Mouse (Mus musculus) stomach, embryonic 14.5 days (tissue): ENCODE results near the gene Ugt1a2. TPM values are rescaled to one million over a fixed set of nuclear protein-coding genes. Genes with fewer than 3 reads are reported as not detected.
"Not testable (repeated sequence)": the region's sequence is repeated elsewhere in the genome, so short reads cannot be mapped to it uniquely, and the experiment has no call there.

Source experiments
- ATAC-seq: fragments of 200-750 bp; cut with Nextera tagmentation; 2 replicates; pipeline ENCODE4 v1.8.0; 2017; ENCODE audit warnings: low read depth, moderate TSS enrichment; ENCODE audit not compliant: insufficient number of reproducible peaks, insufficient read depth, low FRiP score
- H3K27ac ChIP-seq: fragments of 300-500 bp; sonication (generic); 2 replicates; pipeline ENCODE4 v1.5.1; 2014; ENCODE audit warnings: mild to moderate bottlenecking, low read length, moderate library complexity, mixed read lengths
- H3K27me3 ChIP-seq: fragments of 300-500 bp; sonication (generic); 2 replicates; pipeline ENCODE4 v1.6.1; 2014; ENCODE audit warnings: low read length, control low read depth, mixed read lengths; ENCODE audit not compliant: control insufficient read depth, insufficient read depth
- H3K36me3 ChIP-seq: fragments of 300-500 bp; sonication (generic); 2 replicates; pipeline ENCODE4 v1.6.1; 2014; ENCODE audit warnings: mild to moderate bottlenecking, control low read depth, low read length, moderate library complexity, mixed read lengths; ENCODE audit not compliant: control insufficient read depth, insufficient read depth
- H3K4me1 ChIP-seq: fragments of 300-500 bp; sonication (generic); 2 replicates; pipeline ENCODE4 v1.6.1; 2014; ENCODE audit warnings: low read length, control low read depth, mixed read lengths; ENCODE audit not compliant: control insufficient read depth, insufficient read depth
- H3K4me2 ChIP-seq: fragments of 300-500 bp; sonication (generic); replicated peaks from 2 replicates; pipeline ENCODE4 v1.6.1; 2014; ENCODE audit warnings: low read depth, low read length, control low read depth
- H3K4me3 ChIP-seq: fragments of 300-500 bp; sonication (generic); 2 replicates; pipeline ENCODE4 v1.5.1; 2014; ENCODE audit warnings: low read depth, low read length, control low read depth
- H3K9ac ChIP-seq: fragments of 300-500 bp; sonication (generic); replicated peaks from 2 replicates; pipeline ENCODE4 v1.6.1; 2014; ENCODE audit warnings: low read depth, mild to moderate bottlenecking, control low read depth, low read length, moderate library complexity, mixed read lengths
- H3K9me3 ChIP-seq: fragments of 300-500 bp; sonication (generic); 2 replicates; pipeline ENCODE4 v1.6.1; 2016; ENCODE audit warnings: low read depth, low read length, control low read depth; ENCODE audit not compliant: control insufficient read depth
- WGBS: fragments of 180-500 bp; shearing (Covaris S2); extraction: QIAGEN DNeasy Blood & Tissue Kit; methylation state at CpG from one replicate; pipeline ENCODE4 v1.1.7; 2014; 5-methylcytosine and 5-hydroxymethylcytosine counted together
- polyA plus RNA-seq: library from polyadenylated mRNA; unstranded; fragments of >200 nt; fragmentation: Nextera tagmentation; extraction: Ambion mirVana; gene quantifications from 2 replicates; pipeline ENCODE4 v1.2.1, GENCODE M21; 2014

Gene Ugt1a2
- polyA plus RNA-seq, result 0.28 and 0.69 TPM in 2 replicates

DNA sequence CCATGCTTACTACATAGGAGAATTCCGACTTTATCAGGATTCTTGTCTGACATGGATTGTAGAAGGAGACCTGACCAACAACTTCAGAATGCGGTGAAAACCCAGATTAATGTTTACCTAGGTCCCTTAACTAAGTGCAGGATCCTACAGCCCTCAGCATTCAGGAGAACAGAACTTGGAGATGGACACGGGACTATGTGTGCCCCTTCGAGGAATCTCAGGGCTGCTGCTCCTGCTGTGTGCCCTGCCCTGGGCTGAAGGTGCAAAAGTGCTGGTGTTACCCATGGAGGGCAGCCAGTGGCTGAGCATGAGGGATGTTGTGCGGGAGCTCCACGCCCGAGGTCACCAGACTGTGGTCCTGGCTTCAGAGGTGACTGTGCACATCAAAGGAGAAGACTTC, at the start of gene Ugt1a2:
Ugt1a2 (plus strand) TSS at position 146 of the 400 bp plus-strand sequence.
- Histone ChIP-seq H3K27ac (no peak within 1 kb of the TSS), H3K9me3 (no peaks in the 10 kb centered on the region; the same call in 1 of the 2 replicates), H3K9ac (no peak within 1 kb of the TSS), H3K36me3 (no peaks in the 10 kb centered on the region), H3K4me2 (no peak within 1 kb of the TSS), H3K4me1 (no peaks in the 10 kb centered on the region), H3K4me3 (no peak within 1 kb of the TSS), H3K27me3 (no peaks in the 10 kb centered on the region)
- 66% methylated on average over 7 of the region's 7 CpGs for WGBS
- no peak for ATAC-seq

GRCm38 (mm10) chr1:88158430-88158829, 42.0 kb upstream of the Ugt1a2 start:
- no peak for ATAC-seq
- Histone ChIP-seq H3K4me2 (no peak overlapping the region), H3K27ac (no peak overlapping the region), H3K36me3 (no peaks in the 10 kb centered on the region), H3K4me3 (no peak overlapping the region), H3K27me3 (no peaks in the 10 kb centered on the region), H3K9me3 (no peaks in the 10 kb centered on the region), H3K4me1 (no peaks in the 10 kb centered on the region), H3K9ac (no peak overlapping the region)
- 60% methylated on average over 2 of the region's 2 CpGs for WGBS

- H3K4me2 ChIP-seq, result no peak within 1 kb of the TSS
- no peak within 1 kb of the TSS for H3K27ac ChIP-seq
- no peaks in the 10 kb centered on the region for H3K4me1 ChIP-seq
- H3K4me3 ChIP-seq, result no peak within 1 kb of the TSS
- ATAC-seq, result no peak
- no peaks in the 10 kb centered on the region for H3K36me3 ChIP-seq
- H3K9ac ChIP-seq, result no peak within 1 kb of the TSS
- no peaks in the 10 kb centered on the region for H3K9me3 ChIP-seq
- H3K27me3 ChIP-seq, result no peaks in the 10 kb centered on the region
- WGBS, result 76% methylated on average over 5 of the region's 5 CpGs
These were observed 34.7 kb upstream of the Ugt1a2 start, which contains the start of gene Ugt1a5 for GRCm38 (mm10) chr1:88165711-88166110. TSS of gene Ugt1a5 (plus strand) at chr1:88166012.

DNA sequence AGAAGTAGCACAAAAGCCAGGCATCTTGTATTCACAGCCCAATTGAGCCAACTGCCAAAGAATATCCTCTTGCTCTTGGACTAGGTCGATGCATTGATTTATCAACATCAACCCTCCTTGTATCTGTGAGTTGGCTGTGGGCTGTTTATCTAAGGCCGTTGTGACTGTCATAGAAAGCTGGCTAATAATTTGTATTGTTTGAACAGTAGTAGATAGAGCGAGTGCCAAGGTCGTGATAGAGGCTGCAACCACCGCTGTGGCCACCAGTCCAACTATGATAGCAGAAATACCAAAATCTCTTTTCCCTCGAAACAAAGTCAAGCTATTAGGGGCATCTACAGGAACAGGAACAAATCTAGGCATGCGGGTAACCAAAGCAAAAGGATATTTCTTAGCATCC, 28.2 kb upstream of the Ugt1a2 start:
- H3K27ac ChIP-seq, H3K4me3 ChIP-seq, ATAC-seq, H3K36me3 ChIP-seq, H3K9me3 ChIP-seq, H3K4me2 ChIP-seq, H3K9ac ChIP-seq, H3K27me3 ChIP-seq, H3K4me1 ChIP-seq: not testable (repeated sequence)
- 83% methylated on average over 5 of the region's 7 CpGs for WGBS

DNA sequence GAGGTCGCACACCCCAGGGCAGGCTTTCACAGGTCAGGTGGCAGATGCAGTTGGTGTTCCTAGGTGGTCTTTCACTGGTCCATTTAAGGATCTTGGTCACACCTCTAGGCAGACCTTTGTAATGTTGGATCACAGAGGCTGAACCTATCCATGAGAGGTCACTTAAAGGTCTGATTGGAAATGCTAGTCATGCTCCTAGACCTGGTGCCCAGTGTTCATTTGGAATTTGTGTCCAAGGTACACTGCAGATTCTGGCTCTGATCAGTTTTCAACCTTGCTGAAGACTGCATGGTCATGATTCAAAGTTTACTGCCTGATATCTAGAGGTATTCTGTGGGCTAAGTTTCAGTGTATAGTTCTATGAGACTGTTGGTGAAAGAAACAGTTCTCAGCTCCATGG, 20.7 kb upstream of the Ugt1a2 start:
- H3K4me2 ChIP-seq, result no peak overlapping the region
- H3K9ac ChIP-seq, result no peak overlapping the region
- H3K4me1 ChIP-seq, result no peaks in the 10 kb centered on the region
- H3K9me3 ChIP-seq, result peaks cover 17% of the 10 kb centered on the region
- no peak for ATAC-seq
- no peaks in the 10 kb centered on the region for H3K36me3 ChIP-seq
- H3K27me3 ChIP-seq, result no peaks in the 10 kb centered on the region
- H3K4me3 ChIP-seq, result no peak overlapping the region
- H3K27ac ChIP-seq, result no peak overlapping the region
- WGBS, result 93% methylated on average over 1 of the region's 1 CpGs

GRCm38 (mm10) chr1:88186325-88186935, 14.0 kb upstream of the Ugt1a2 start:
- ATAC-seq, result no peak
- no peak overlapping the region for H3K27ac ChIP-seq
- no peaks in the 10 kb centered on the region for H3K4me1 ChIP-seq
- WGBS, result 81% methylated on average over 5 of the region's 5 CpGs
- H3K27me3 ChIP-seq, result no peaks in the 10 kb centered on the region
- no peak overlapping the region for H3K4me3 ChIP-seq
- no peaks in the 10 kb centered on the region for H3K36me3 ChIP-seq
- H3K4me2 ChIP-seq, result no peak overlapping the region
- no peak overlapping the region for H3K9ac ChIP-seq
- H3K9me3 ChIP-seq, result no peaks in the 10 kb centered on the region

DNA sequence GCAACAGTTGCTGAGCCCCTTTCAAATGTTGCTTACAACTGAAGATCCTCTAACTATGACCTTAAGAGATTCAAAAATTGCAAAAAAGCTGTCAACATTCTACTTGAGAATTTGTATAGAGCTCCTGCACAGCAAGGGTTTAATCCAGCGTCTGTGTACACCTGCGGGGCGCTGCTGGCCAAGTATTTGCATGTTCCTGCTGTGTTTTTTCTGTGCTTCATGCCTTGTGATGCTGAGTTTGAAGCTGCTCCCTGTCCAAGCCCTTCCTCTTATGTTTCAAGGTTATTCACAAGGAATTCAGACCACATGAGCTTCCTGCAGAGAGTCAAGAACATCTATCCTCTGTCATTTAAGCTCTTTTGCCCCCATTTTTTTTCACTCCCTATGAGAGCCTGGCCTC, 8.3 kb upstream of the Ugt1a2 start:
- Histone ChIP-seq H3K9ac (no peak overlapping the region), H3K27me3 (no peaks in the 10 kb centered on the region), H3K4me3 (no peak overlapping the region), H3K27ac (no peak overlapping the region), H3K4me2 (no peak overlapping the region), H3K36me3 (no peaks in the 10 kb centered on the region), H3K9me3 (no peaks in the 10 kb centered on the region), H3K4me1 (no peaks in the 10 kb centered on the region)
- WGBS, result 67% methylated on average over 3 of the region's 3 CpGs
- ATAC-seq, result no peak

DNA sequence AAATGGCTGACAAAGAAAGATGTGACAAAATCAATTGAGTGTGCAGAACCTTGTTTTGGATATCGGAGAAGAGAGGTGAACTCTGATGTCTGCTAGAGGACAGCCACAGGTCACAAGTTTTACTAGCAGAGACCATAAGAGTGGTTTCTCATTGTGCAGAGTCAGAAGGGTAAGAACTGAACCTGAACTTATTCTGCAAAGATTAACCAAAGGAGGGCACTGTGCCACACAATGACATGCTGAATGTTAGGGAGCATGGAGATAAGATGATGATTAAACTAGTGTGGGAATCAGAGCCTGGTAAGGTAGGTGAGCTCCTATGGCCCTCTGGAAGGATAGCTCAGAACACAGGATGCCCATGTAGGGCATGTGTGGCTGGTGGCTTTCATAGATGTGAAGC, 4.7 kb upstream of the Ugt1a2 start:
- H3K9me3 ChIP-seq, result no peaks in the 10 kb centered on the region
- no peak overlapping the region for H3K9ac ChIP-seq
- H3K4me1 ChIP-seq, result no peaks in the 10 kb centered on the region
- no peak for ATAC-seq
- no peaks in the 10 kb centered on the region for H3K36me3 ChIP-seq
- H3K27ac ChIP-seq, result no peak overlapping the region
- no peaks in the 10 kb centered on the region for H3K27me3 ChIP-seq
- 82% methylated on average over 1 of the region's 1 CpGs for WGBS
- H3K4me2 ChIP-seq, result no peak overlapping the region
- no peak overlapping the region for H3K4me3 ChIP-seq

DNA sequence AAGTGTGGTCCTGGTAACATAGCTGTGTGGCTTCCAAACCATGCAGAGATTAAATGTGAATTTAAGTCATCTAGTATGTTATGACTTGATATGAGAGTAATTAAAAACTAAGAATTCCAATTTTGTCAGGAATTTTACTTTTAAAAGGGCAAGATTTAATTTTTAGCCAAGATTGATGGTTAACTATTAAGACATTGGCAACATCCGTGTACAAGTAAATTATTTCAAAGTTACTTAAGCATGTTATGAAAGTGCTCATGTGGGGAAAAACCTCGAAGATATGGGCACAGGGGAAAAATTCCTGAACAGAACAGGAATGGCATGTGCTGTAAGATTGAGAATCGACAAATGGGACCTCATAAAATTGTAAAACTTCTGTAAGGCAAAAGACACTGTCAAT, 3.0 kb upstream of the Ugt1a2 start:
- Histone ChIP-seq H3K4me1 (no peaks in the 10 kb centered on the region), H3K27ac (no peak overlapping the region), H3K4me2 (no peak overlapping the region), H3K36me3 (no peaks in the 10 kb centered on the region), H3K9ac (no peak overlapping the region), H3K4me3 (no peak overlapping the region), H3K9me3 (no peaks in the 10 kb centered on the region), H3K27me3 (no peaks in the 10 kb centered on the region)
- WGBS, result 76% methylated on average over 3 of the region's 3 CpGs
- ATAC-seq, result no peak
